Mouse (Mus musculus) midbrain, embryonic 16.5 days (tissue): Measurements from ENCODE around the gene Cald1. TPM values are rescaled to one million over a fixed set of nuclear protein-coding genes. Genes with fewer than 3 reads are reported as not detected.

ENCODE experiments used
- ATAC-seq: fragments of 200-750 bp; cut with Nextera tagmentation; 2 replicates; pipeline ENCODE4 v1.8.0; 2017; ENCODE audit warnings: moderate TSS enrichment
- H3K27ac ChIP-seq: fragments of 300-500 bp; sonication (generic); 2 replicates; pipeline ENCODE4 v1.5.1; 2014; ENCODE audit warnings: mild to moderate bottlenecking, low read length, mixed read lengths
- H3K27me3 ChIP-seq: fragments of 300-500 bp; sonication (generic); 2 replicates; pipeline ENCODE4 v1.6.1; 2014; ENCODE audit warnings: low read depth, low read length, mixed read lengths; ENCODE audit not compliant: control insufficient read depth, insufficient read depth
- H3K36me3 ChIP-seq: fragments of 300-500 bp; sonication (generic); 2 replicates; pipeline ENCODE4 v1.6.1; 2014; ENCODE audit warnings: mild to moderate bottlenecking, low read length, moderate library complexity, mixed read lengths; ENCODE audit not compliant: control insufficient read depth, insufficient read depth
- H3K4me1 ChIP-seq: fragments of 300-500 bp; sonication (generic); 2 replicates; pipeline ENCODE4 v1.6.1; 2014; ENCODE audit warnings: mild to moderate bottlenecking, low read length, mixed read lengths; ENCODE audit not compliant: control insufficient read depth, insufficient read depth
- H3K4me2 ChIP-seq: fragments of 300-500 bp; sonication (generic); 2 replicates; pipeline ENCODE4 v1.6.1; 2014; ENCODE audit warnings: mild to moderate bottlenecking, low read length, mixed read lengths
- H3K4me3 ChIP-seq: fragments of 300-500 bp; sonication (generic); 2 replicates; pipeline ENCODE4 v1.5.1; 2014; ENCODE audit warnings: low read depth, mild to moderate bottlenecking, low read length, moderate library complexity, mixed read lengths
- H3K9ac ChIP-seq: fragments of 300-500 bp; sonication (generic); 2 replicates; pipeline ENCODE4 v1.6.1; 2014; ENCODE audit warnings: low read depth, low read length, mixed read lengths
- H3K9me3 ChIP-seq: fragments of 300-500 bp; sonication (generic); replicated peaks from 2 replicates; pipeline ENCODE4 v1.6.1; 2014; ENCODE audit warnings: mild to moderate bottlenecking, low read length, mixed read lengths; ENCODE audit not compliant: control insufficient read depth, poor library complexity, severe bottlenecking
- WGBS: fragments of 180-500 bp; shearing (Covaris S2); extraction: QIAGEN DNeasy Blood & Tissue Kit; methylation state at CpG from one replicate; pipeline ENCODE4 v1.1.7; 2014; 5-methylcytosine and 5-hydroxymethylcytosine counted together
- polyA plus RNA-seq: library from polyadenylated mRNA; unstranded; fragments of >200 nt; fragmentation: Nextera tagmentation; extraction: Ambion mirVana; gene quantifications from 2 replicates; pipeline ENCODE4 v1.2.1, GENCODE M21; 2015

Gene Cald1
- polyA plus RNA-seq, 1 experiment from 2014 or later: 52.1 TPM

GRCm38 (mm10) chr6:34648017-34648787, 49.9 kb downstream of the Cald1 start:
- ATAC-seq: no peak
- Histone ChIP-seq H3K9me3 (no peaks in the 10 kb centered on the region), H3K4me1 (no peaks in the 10 kb centered on the region), H3K27me3 (no peaks in the 10 kb centered on the region), H3K36me3 (no peaks in the 10 kb centered on the region), H3K4me3 (no peak overlapping the region), H3K27ac (no peak overlapping the region), H3K4me2 (no peak overlapping the region), H3K9ac (no peak overlapping the region)
- 49% methylated on average over 5 of the region's 5 CpGs for WGBS

- Histone ChIP-seq H3K4me3 (no peak overlapping the region), H3K27ac (no peak overlapping the region), H3K4me2 (no peak overlapping the region), H3K36me3 (no peaks in the 10 kb centered on the region), H3K4me1 (no peaks in the 10 kb centered on the region), H3K9ac (no peak overlapping the region), H3K9me3 (no peaks in the 10 kb centered on the region), H3K27me3 (no peaks in the 10 kb centered on the region)
- WGBS: 84% methylated on average over 7 of the region's 7 CpGs
- no peak for ATAC-seq
Observed at GRCm38 (mm10) chr6:34651298-34651697, 53.0 kb downstream of the Cald1 start.

GRCm38 (mm10) chr6:34655719-34656118, 57.4 kb downstream of the Cald1 start:
- H3K9ac ChIP-seq: no peak overlapping the region
- H3K27ac ChIP-seq: no peak overlapping the region
- ATAC-seq: no peak
- no peaks in the 10 kb centered on the region for H3K27me3 ChIP-seq
- no peak overlapping the region for H3K4me3 ChIP-seq
- H3K36me3 ChIP-seq: no peaks in the 10 kb centered on the region
- no peak overlapping the region for H3K4me2 ChIP-seq
- 79% methylated on average over 3 of the region's 3 CpGs for WGBS
- 0 out of 2 replicates have a peak, but pooled peaks cover 4% of the 10 kb centered on the region for H3K9me3 ChIP-seq
- H3K4me1 ChIP-seq: no peaks in the 10 kb centered on the region

- Histone ChIP-seq H3K36me3 (no peaks in the 10 kb centered on the region), H3K9me3 (0 out of 2 replicates have a peak, but pooled peaks cover 4% of the 10 kb centered on the region), H3K27me3 (no peaks in the 10 kb centered on the region), H3K27ac (no peak overlapping the region), H3K9ac (no peak overlapping the region), H3K4me1 (no peaks in the 10 kb centered on the region), H3K4me3 (no peak overlapping the region), H3K4me2 (no peak overlapping the region)
- ATAC-seq: no peak
- WGBS: 89% methylated on average over 5 of the region's 5 CpGs
Observed at GRCm38 (mm10) chr6:34658791-34659190, 60.5 kb downstream of the Cald1 start.

- Histone ChIP-seq H3K9ac (no peak overlapping the region), H3K27me3 (no peaks in the 10 kb centered on the region), H3K27ac (no peak overlapping the region), H3K4me3 (no peak overlapping the region), H3K4me2 (no peak overlapping the region), H3K36me3 (no peaks in the 10 kb centered on the region), H3K4me1 (no peaks in the 10 kb centered on the region), H3K9me3 (0 out of 2 replicates have a peak, but pooled peaks cover 4% of the 10 kb centered on the region)
- WGBS: 43% methylated on average over 8 of the region's 8 CpGs
- no peak for ATAC-seq
Observed at GRCm38 (mm10) chr6:34660724-34661123, 62.4 kb downstream of the Cald1 start.

GRCm38 (mm10) chr6:34662626-34663025, 64.3 kb downstream of the Cald1 start:
- WGBS: 91% methylated on average over 6 of the region's 6 CpGs
- Histone ChIP-seq H3K4me1 (no peaks in the 10 kb centered on the region), H3K9me3 (no peaks in the 10 kb centered on the region), H3K4me2 (no peak overlapping the region), H3K27me3 (no peaks in the 10 kb centered on the region), H3K36me3 (no peaks in the 10 kb centered on the region), H3K9ac (no peak overlapping the region), H3K27ac (no peak overlapping the region), H3K4me3 (no peak overlapping the region)
- ATAC-seq: no peak

GRCm38 (mm10) chr6:34664291-34664690, 66.0 kb downstream of the Cald1 start:
- Histone ChIP-seq H3K4me2 (no peak overlapping the region), H3K9me3 (no peaks in the 10 kb centered on the region), H3K4me1 (no peaks in the 10 kb centered on the region), H3K4me3 (no peak overlapping the region), H3K27me3 (no peaks in the 10 kb centered on the region), H3K27ac (no peak overlapping the region), H3K36me3 (no peaks in the 10 kb centered on the region), H3K9ac (no peak overlapping the region)
- WGBS: 85% methylated on average over 4 of the region's 4 CpGs
- no peak for ATAC-seq

- ATAC-seq: no peak
- no peaks in the 10 kb centered on the region for H3K4me1 ChIP-seq
- H3K27ac ChIP-seq: no peak overlapping the region
- WGBS: 77% methylated on average over 5 of the region's 5 CpGs
- no peaks in the 10 kb centered on the region for H3K36me3 ChIP-seq
- no peaks in the 10 kb centered on the region for H3K9me3 ChIP-seq
- no peaks in the 10 kb centered on the region for H3K27me3 ChIP-seq
- H3K4me3 ChIP-seq: no peak overlapping the region
- no peak overlapping the region for H3K4me2 ChIP-seq
- H3K9ac ChIP-seq: no peak overlapping the region
Observed at GRCm38 (mm10) chr6:34664749-34665148, 66.4 kb downstream of the Cald1 start.

GRCm38 (mm10) chr6:34668739-34669254, 70.5 kb downstream of the Cald1 start:
- WGBS: 88% methylated on average over 5 of the region's 5 CpGs
- H3K4me2 ChIP-seq: no peak overlapping the region

More at GRCm38 (mm10) chr6:34668739-34669254, 70.5 kb downstream of the Cald1 start:
- Histone ChIP-seq H3K9ac (no peak overlapping the region), H3K27me3 (no peaks in the 10 kb centered on the region), H3K4me3 (no peak overlapping the region), H3K9me3 (no peaks in the 10 kb centered on the region), H3K36me3 (no peaks in the 10 kb centered on the region), H3K4me1 (no peaks in the 10 kb centered on the region), H3K27ac (no peak overlapping the region)
- no peak for ATAC-seq
